Mouse (Mus musculus) myocyte (in vitro differentiated cells): ENCODE measurements around the gene Pop5.

Source experiments
- CEBPB ChIP-seq: IDR thresholded peaks from 2 replicates; pipeline ENCODE4 v1.6.1; 2011; ENCODE audit warnings: mild to moderate bottlenecking, moderate library complexity; ENCODE audit not compliant: poor library complexity, insufficient read depth, severe bottlenecking
- E2F4 ChIP-seq: IDR thresholded peaks from one replicate; pipeline ENCODE4 v1.6.1; 2011; ENCODE audit warnings: mild to moderate bottlenecking, control low read depth, moderate library complexity; ENCODE audit not compliant: insufficient read depth
- MAX ChIP-seq: IDR thresholded peaks from one replicate; pipeline ENCODE4 v1.6.1; 2011; ENCODE audit warnings: low read depth, mild to moderate bottlenecking, control low read depth
- MYOG ChIP-seq, 3 experiments: IDR thresholded peaks; one replicate each; pipeline ENCODE4 v1.6.1; 2011; ENCODE audit warnings: control low read depth in 2 of 3, low read depth in 2 of 3, mild to moderate bottlenecking in 2 of 3; ENCODE audit not compliant: insufficient read length in 2 of 3, control insufficient read depth in 1 of 3, insufficient read depth in 1 of 3
- POLR2A ChIP-seq: IDR thresholded peaks from one replicate; pipeline ENCODE4 v1.6.1; 2011; ENCODE audit warnings: low read depth, mild to moderate bottlenecking, control low read depth, moderate library complexity; ENCODE audit not compliant: insufficient read length
- POLR2AphosphoS2 ChIP-seq: IDR thresholded peaks from one replicate; pipeline ENCODE4 v1.6.1; 2011; ENCODE audit warnings: low read depth, control low read depth; ENCODE audit not compliant: insufficient read length
- REST ChIP-seq: IDR thresholded peaks from one replicate; pipeline ENCODE4 v1.6.1; 2011; ENCODE audit warnings: mild to moderate bottlenecking, control low read depth, moderate library complexity; ENCODE audit not compliant: insufficient read depth, insufficient read length
- SRF ChIP-seq: IDR thresholded peaks from one replicate; pipeline ENCODE4 v1.6.1; 2011; ENCODE audit warnings: low read depth; ENCODE audit not compliant: control insufficient read depth, insufficient read length
- TCF12 ChIP-seq: IDR thresholded peaks from one replicate; pipeline ENCODE4 v1.6.1; 2011; ENCODE audit warnings: mild to moderate bottlenecking, control low read depth; ENCODE audit not compliant: poor library complexity, insufficient read depth, severe bottlenecking
- TCF3 ChIP-seq: IDR thresholded peaks from one replicate; pipeline ENCODE4 v1.6.1; 2011; ENCODE audit warnings: low read depth, control low read depth; ENCODE audit not compliant: insufficient read length
- USF1 ChIP-seq: IDR thresholded peaks from one replicate; pipeline ENCODE4 v1.6.1; 2011; ENCODE audit warnings: low read depth, mild to moderate bottlenecking, control low read depth, moderate library complexity

DNA sequence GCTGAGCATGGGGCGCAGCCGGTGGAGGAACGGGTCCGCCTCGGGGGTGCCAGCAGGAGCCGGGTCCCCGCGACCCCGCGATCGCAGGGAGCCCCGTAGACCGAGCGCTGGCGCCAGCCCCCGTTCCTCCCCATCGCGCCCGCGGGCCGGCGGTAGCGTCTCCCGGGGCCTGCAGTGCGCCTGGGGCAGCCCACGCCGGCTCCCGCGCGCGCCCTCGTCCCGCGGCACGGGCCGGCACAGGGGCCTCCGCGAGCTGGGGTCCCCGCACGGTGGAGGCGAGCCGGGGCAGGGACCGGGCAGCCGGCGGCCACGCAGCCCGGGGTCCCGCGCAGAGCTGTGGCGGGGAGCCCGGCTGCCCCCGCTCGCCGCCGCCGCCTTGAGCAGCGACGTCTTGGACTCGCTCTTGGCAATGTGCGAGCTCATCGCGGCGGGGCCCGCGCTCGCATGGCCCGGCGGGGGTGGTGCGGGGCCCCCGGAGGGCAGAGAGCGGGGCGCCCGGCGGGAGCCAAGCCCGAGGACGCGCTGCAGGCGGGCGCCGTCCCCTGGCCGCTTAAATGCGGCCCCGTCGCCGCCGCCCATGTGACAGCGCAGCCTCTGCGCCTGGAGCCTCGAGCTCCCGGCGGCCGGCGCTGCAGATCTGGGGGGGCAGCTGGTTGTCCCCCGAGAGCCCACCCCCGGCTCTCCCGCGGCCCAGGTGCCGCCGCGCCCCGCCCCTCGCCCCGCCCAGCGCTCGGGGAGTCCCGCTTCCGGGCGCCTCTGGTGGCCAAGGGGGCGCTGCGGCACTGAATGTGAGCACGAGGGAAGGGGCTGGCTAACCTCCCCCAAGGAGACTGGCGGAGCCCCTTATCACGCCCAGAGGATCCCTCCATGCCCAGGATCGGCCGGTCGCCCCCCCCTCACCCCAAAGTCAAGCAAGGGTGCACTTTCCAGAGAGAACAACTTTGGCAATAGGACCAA is 41.7 kb upstream of the Pop5 start, which contains the start of gene Cabp1:
- TF ChIP-seq TCF12 (no peak), USF1 (no peak), CEBPB (no peak), POLR2A (no peak), E2F4 (no peak), MAX (no peak), POLR2AphosphoS2 (no peak), REST (no peak), SRF (no peak), MYOG (IDR thresholded peaks at IDR 0.05; ENCODE audit: control insufficient read depth in 1 of 3, insufficient read depth in 1 of 3, insufficient read length in 2 of 3, low read depth in 2 of 3) (no peak), TCF3 (no peak)
